12 mouse cellular contexts compared by ENCODE assay signal in genomic region chr19:18615680-18616240, GRCm38 (mm10). TPM values are rescaled to one million over a fixed set of nuclear protein-coding genes. Genes with fewer than 3 reads are reported as not detected.
A peak's percentile ranks its signal among the peaks of the same experiment; 100 is the strongest.
DNase-seq lines count a peak whose midpoint lies in the region; ATAC-seq and TF ChIP-seq lines count a peak whose summit lies in the region.
"Had no signal": no experiment of that assay in that cellular context is flagged by ENCODE, and none has a peak within 500 bp of the region (broad histone marks: within the 10 kb centered on the region; RNA-seq: fewer than 3 reads in every experiment).

No protein-coding gene starts in this region.

- peak overlapping the region; percentile 89 for H3K27ac ChIP-seq in kidney, adult 2 months (ENCODE audit: insufficient read depth, low read depth, low read length)
- peak overlapping the region; percentile 27; the same call in 1 of the 2 replicates for H3K27ac ChIP-seq in midbrain, postnatal 0 days (ENCODE audit: low read depth, low read length)
- no peak overlapping the region for H3K27ac ChIP-seq in midbrain, embryonic 15.5 days
- H3K27ac ChIP-seq in heart, embryonic 14.5 days (replicated peaks in 1 of 2; ENCODE audit: control insufficient read depth in 1 of 2, insufficient read depth in 1 of 2, low read depth in 2 of 2, low read length in 2 of 2): peak overlapping the region; percentile 9 to 66

- no peaks in the 10 kb centered on the region for H3K36me3 ChIP-seq in kidney, adult 2 months (ENCODE audit: control insufficient read depth, insufficient read depth, low read length)
- no peaks in the 10 kb centered on the region for H3K36me3 ChIP-seq in midbrain, postnatal 0 days (ENCODE audit: insufficient read depth, low read length)
- H3K36me3 ChIP-seq in midbrain, embryonic 15.5 days (replicated peaks): no peaks in the 10 kb centered on the region
- no peaks in the 10 kb centered on the region for H3K36me3 ChIP-seq in heart, embryonic 14.5 days (ENCODE audit: control insufficient read depth, insufficient read depth, low read length)
- H3K36me3 ChIP-seq in splenic B cell, adult 2 months (ENCODE audit: control insufficient read depth, insufficient read depth, low read length, poor library complexity, severe bottlenecking): no peaks in the 10 kb centered on the region

- ATAC-seq in midbrain, postnatal 0 days (ENCODE audit: low FRiP score): no peak
- ATAC-seq in midbrain, embryonic 15.5 days (replicated peaks): no peak
- ATAC-seq in heart, embryonic 14.5 days (ENCODE audit: insufficient number of reproducible peaks, insufficient read depth, low FRiP score, low read depth): no peak
- ATAC-seq: forebrain, embryonic 14.5 days had no signal

- no peak for TF ChIP-seq CTCF in kidney, adult 2 months (conservative IDR thresholded peaks at IDR 0.05; ENCODE audit: insufficient read depth, insufficient read length, low read depth, low read length)
- no peak for TF ChIP-seq CTCF in midbrain, postnatal 0 days (IDR thresholded peaks at IDR 0.05)

- H3K4me2 ChIP-seq in midbrain, postnatal 0 days (ENCODE audit: low read depth, low read length, poor library complexity, severe bottlenecking): no peak overlapping the region
- H3K4me2 ChIP-seq in midbrain, embryonic 15.5 days: no peak overlapping the region
- peak overlapping the region; percentile 28; the same call in 1 of the 2 replicates for H3K4me2 ChIP-seq in heart, embryonic 14.5 days (ENCODE audit: low read length)

- H3K9me3 ChIP-seq in midbrain, postnatal 0 days (ENCODE audit: low read length): no peaks in the 10 kb centered on the region
- H3K9me3 ChIP-seq in midbrain, embryonic 15.5 days: no peaks in the 10 kb centered on the region
- H3K9me3 ChIP-seq in heart, embryonic 14.5 days (ENCODE audit: control insufficient read depth, low read length): no peaks in the 10 kb centered on the region

- H3K4me3 ChIP-seq in kidney, adult 2 months (ENCODE audit: insufficient read depth, low read depth, low read length): no peak overlapping the region
- H3K4me3 ChIP-seq in midbrain, postnatal 0 days (ENCODE audit: low read depth, low read length): no peak overlapping the region
- H3K4me3 ChIP-seq in midbrain, embryonic 15.5 days: no peak overlapping the region
- no peak overlapping the region for H3K4me3 ChIP-seq in heart, embryonic 14.5 days (ENCODE audit: control insufficient read depth in 1 of 2, insufficient read depth in 1 of 2, low read depth in 1 of 2, low read length in 2 of 2)

- no peaks in the 10 kb centered on the region for H3K27me3 ChIP-seq in kidney, adult 2 months (replicated peaks; ENCODE audit: control insufficient read depth, insufficient read depth, low read length)
- H3K27me3 ChIP-seq in midbrain, postnatal 0 days (ENCODE audit: insufficient read depth, low read length): no peaks in the 10 kb centered on the region
- no peaks in the 10 kb centered on the region for H3K27me3 ChIP-seq in midbrain, embryonic 15.5 days (replicated peaks)
- H3K27me3 ChIP-seq in heart, embryonic 14.5 days (ENCODE audit: control insufficient read depth, insufficient read depth, low read length): no peaks in the 10 kb centered on the region
- H3K27me3 ChIP-seq in splenic B cell, adult 2 months (ENCODE audit: control insufficient read depth, insufficient read depth, low read length, poor library complexity, severe bottlenecking): no peaks in the 10 kb centered on the region

- DNase-seq in kidney, adult 2 months: peak; percentile 60
- DNase-seq in kidney, postnatal 4 days: no peak
- no peak for DNase-seq in midbrain, postnatal 0 days (ENCODE audit: low spot score)
- DNase-seq in splenic B cell, adult 2 months (ENCODE audit: low read depth, low spot score): peak; percentile 63
- DNase-seq in adrenal gland, adult (ENCODE audit: inconsistent age in 2 of 2, low spot score in 1 of 2): no peak
- DNase-seq in left cerebral cortex, adult 11 months (ENCODE audit: low spot score): no peak
- DNase-seq: adrenal gland, adult 2 months; cerebellum, postnatal 10 days; thymus, adult 18-20 months had no signal

- WGBS in kidney, adult 2 months: 64% methylated on average over 9 of the region's 9 CpGs
- 74% methylated on average over 9 of the region's 9 CpGs for WGBS in midbrain, postnatal 0 days
- 75% methylated on average over 9 of the region's 9 CpGs for WGBS in midbrain, embryonic 15.5 days
- WGBS in heart, embryonic 14.5 days: 64% methylated on average over 9 of the region's 9 CpGs

- H3K4me1 ChIP-seq in kidney, adult 2 months (ENCODE audit: control insufficient read depth, insufficient read depth, low read length): peaks cover 24% of the 10 kb centered on the region
- no peaks in the 10 kb centered on the region for H3K4me1 ChIP-seq in midbrain, postnatal 0 days (ENCODE audit: insufficient read depth, low read length)
- no peaks in the 10 kb centered on the region for H3K4me1 ChIP-seq in midbrain, embryonic 15.5 days
- peaks cover 3 to 7% of the 10 kb centered on the region in 2 experiments; a peak in 1 of 4 replicates for H3K4me1 ChIP-seq in heart, embryonic 14.5 days (ENCODE audit: control insufficient read depth in 2 of 2, insufficient read depth in 2 of 2, low read length in 2 of 2)

- H3K9ac ChIP-seq in midbrain, postnatal 0 days (replicated peaks; ENCODE audit: low read length, poor library complexity, severe bottlenecking): no peak overlapping the region
- no peak overlapping the region for H3K9ac ChIP-seq in midbrain, embryonic 15.5 days
- H3K9ac ChIP-seq in heart, embryonic 14.5 days (ENCODE audit: low read length): no peak overlapping the region; the same call in 1 of the 2 replicates

- TF ChIP-seq POLR2A in kidney, adult 2 months (IDR thresholded peaks at IDR 0.05; ENCODE audit: low read depth, low read length): no peak

RNA-seq across cellular contexts. Expression of gene Ostf1, which starts 15.9 kb away (rescaled TPM):
- 66.0 and 80.0 TPM in 2 replicates for polyA plus RNA-seq in kidney, adult 2 months (2012; rRNA removed)
- 17.7 and 22.7 TPM in 2 replicates for total RNA-seq in midbrain, postnatal 0 days (2014; rRNA removed)
- polyA plus RNA-seq in midbrain, postnatal 0 days (2015; fragmentation: Nextera tagmentation; extraction: Ambion mirVana): 32.8 and 37.6 TPM in 2 replicates
- 37.2 and 42.4 TPM in 2 replicates for polyA plus RNA-seq in midbrain, embryonic 15.5 days (2015; fragmentation: Nextera tagmentation; extraction: Ambion mirVana)
- 85.3 and 85.8 TPM in 2 replicates for polyA plus RNA-seq in heart, embryonic 14.5 days (2014; fragmentation: Nextera tagmentation; extraction: Ambion mirVana)

RNA-seq across cellular contexts. Expression of gene Nmrk1, which starts 16.0 kb away (rescaled TPM):
- polyA plus RNA-seq in kidney, adult 2 months (2012; rRNA removed): 77.1 and 78.6 TPM in 2 replicates
- total RNA-seq in midbrain, postnatal 0 days (2014; rRNA removed): 3.4 and 3.9 TPM in 2 replicates
- polyA plus RNA-seq in midbrain, postnatal 0 days (2015; fragmentation: Nextera tagmentation; extraction: Ambion mirVana): 3.9 and 4.3 TPM in 2 replicates
- polyA plus RNA-seq in midbrain, embryonic 15.5 days (2015; fragmentation: Nextera tagmentation; extraction: Ambion mirVana): 6.6 and 7.2 TPM in 2 replicates
- 7.6 and 10.7 TPM in 2 replicates for polyA plus RNA-seq in heart, embryonic 14.5 days (2014; fragmentation: Nextera tagmentation; extraction: Ambion mirVana)

RNA-seq across cellular contexts. Expression of gene Carnmt1, which starts 54.8 kb away (rescaled TPM):
- 5.9 and 6.3 TPM in 2 replicates for polyA plus RNA-seq in kidney, adult 2 months (2012; rRNA removed)
- total RNA-seq in midbrain, postnatal 0 days (2014; rRNA removed): 8.2 and 10.7 TPM in 2 replicates
- 9.8 and 11.5 TPM in 2 replicates for polyA plus RNA-seq in midbrain, postnatal 0 days (2015; fragmentation: Nextera tagmentation; extraction: Ambion mirVana)
- polyA plus RNA-seq in midbrain, embryonic 15.5 days (2015; fragmentation: Nextera tagmentation; extraction: Ambion mirVana): 11.2 and 13.6 TPM in 2 replicates
- polyA plus RNA-seq in heart, embryonic 14.5 days (2014; fragmentation: Nextera tagmentation; extraction: Ambion mirVana): 30.9 and 31.8 TPM in 2 replicates

Comparison
In these comparisons a context has a peak if more than half of its experiments do, and no peak if none do; other contexts are left out.
1. DNase-seq: peak in kidney, adult 2 months (single experiment) and splenic B cell, adult 2 months (single experiment); none in kidney, postnatal 4 days (0 of 2), midbrain, postnatal 0 days (single experiment), adrenal gland, adult (0 of 2) and left cerebral cortex, adult 11 months (single experiment).